Mouse (Mus musculus) WW6 (cell line): ENCODE measurements around the gene Cryaa.
"Not testable (repeated sequence)": the region's sequence is repeated elsewhere in the genome, so short reads cannot be mapped to it uniquely, and the experiment has no call there.

Experiments used
- DNase-seq: peaks from one replicate; pipeline ENCODE4 v3.0.0-alpha.2; 2013; ENCODE audit warnings: low read depth, low spot score

Cryaa gene

DNA sequence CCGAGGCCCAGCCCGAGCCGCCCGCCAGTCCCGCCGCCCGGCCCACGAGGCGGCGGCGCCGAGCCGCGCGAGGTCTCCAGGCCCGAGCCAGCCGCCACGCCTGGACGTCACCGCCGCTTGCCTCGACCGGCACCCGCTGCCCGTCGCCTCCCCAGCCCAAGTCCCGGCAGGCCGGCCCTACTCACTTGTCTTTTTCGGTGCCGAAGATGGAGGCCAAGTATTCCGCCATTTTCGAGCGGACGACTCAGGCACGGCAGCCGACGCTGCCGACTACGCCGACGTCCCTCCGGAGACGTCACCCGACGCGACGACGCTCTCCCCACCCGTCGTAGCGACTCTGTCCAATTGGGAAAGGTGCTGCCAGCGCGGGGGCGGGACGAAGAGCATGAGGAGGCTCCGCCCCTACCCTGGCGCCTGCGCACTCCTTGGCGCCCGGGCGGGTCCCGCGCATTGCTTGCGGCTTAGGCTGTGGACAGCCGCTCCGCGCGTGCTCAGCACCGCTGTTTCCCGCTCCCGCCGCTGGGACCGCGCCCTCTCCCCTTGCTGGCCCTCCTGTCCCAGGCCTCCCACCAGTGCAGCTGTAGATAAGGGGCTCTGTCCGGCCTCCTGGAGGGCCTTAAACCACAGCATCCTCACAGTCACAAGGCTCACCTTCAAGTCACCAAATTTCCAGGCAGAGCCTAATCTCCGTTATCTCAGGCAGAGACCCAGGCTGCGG is 19.0 kb upstream of the Cryaa start, which contains the start of gene U2af1:
U2af1 (minus strand) TSS at position 425 of the 718 bp plus-strand sequence.
- DNase-seq: peak; percentile 97

DNA sequence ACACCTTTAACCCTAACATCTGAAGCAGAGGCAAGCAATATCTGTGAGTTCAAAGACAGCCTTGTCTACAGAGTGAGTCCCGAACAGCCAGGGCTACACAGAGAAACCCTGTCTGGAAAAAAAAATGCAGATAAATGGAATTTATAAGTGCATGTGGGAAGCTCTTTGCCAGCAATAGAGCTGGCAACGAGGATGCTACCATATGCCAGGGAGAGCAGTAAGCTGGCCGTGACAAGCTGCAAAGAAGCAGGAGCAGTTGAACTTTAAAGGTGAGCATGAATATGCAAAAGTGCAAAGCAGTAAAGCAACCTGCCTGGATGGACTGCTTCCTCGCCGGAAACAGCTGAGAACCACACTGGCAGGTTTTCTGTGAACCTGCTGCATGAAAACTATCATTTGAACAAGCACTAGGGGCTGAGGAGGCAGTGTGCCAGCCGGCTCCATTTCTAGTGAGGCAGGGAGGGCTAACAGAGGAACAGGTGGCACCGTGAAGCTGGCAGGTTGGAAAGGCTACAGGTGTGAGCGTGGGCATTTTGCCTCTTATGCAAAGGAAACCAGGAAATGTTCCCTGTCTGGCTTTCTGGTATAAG is 16.9 kb upstream of the Cryaa start:
- no peak for DNase-seq

DNA sequence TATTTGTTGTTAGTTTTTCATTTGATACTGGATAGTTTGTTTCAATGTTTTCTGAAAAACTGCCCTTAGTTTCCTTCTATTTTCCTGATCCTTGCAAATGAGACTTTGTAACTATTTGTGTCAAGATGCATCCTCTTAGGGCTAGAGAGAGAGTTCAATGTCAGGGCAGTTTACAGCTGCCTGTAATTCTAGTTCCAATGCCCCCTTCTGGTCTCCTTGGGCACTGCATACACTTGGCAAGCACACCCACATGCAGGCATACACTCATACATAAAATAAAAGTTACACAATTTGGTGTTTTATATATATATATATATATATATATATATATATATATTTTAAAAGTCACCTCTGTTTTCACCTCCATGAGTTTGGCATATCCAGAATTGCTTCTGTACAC is 14.8 kb upstream of the Cryaa start:
- no peak for DNase-seq

DNA sequence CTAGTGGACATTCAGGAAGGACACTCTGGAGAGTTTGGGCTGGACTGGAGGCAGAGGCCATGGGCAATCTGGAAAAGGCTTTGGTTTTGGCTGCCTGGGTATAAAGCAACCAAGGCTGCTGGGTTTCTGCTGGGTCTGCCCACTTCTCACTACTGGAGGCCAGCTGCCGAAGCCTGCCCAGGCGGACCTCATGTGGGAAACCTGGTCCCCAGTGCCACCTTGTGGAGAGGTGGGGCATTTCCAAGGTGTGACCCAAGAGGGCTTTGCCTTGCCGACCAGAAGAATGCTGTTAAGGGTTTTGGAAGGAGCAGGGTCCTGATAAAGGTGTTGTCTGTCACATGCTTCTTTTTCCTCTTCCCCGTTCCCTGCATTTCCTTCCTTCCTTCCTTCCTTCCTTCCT is 12.8 kb upstream of the Cryaa start:
- no peak for DNase-seq

DNA sequence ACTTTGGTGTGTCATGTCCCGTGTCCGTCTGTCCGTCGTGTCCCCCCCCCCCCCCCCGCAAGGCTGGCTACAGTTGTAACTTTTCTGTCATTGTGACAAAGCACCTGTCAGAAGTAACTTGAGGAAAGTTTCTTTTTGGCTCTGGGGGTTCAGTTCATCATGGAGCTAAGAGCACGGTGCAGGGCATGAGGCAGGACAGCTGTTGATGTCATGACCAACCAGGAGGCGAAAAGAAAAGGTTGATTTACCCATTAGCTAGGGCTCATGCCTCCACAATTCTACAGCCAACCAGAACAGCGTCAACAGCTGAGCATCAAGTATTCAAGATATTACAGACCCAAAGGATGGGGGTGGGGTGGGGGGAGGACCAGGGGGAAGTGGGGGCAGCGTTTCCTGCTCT is 9.3 kb upstream of the Cryaa start:
- DNase-seq: no peak

DNA sequence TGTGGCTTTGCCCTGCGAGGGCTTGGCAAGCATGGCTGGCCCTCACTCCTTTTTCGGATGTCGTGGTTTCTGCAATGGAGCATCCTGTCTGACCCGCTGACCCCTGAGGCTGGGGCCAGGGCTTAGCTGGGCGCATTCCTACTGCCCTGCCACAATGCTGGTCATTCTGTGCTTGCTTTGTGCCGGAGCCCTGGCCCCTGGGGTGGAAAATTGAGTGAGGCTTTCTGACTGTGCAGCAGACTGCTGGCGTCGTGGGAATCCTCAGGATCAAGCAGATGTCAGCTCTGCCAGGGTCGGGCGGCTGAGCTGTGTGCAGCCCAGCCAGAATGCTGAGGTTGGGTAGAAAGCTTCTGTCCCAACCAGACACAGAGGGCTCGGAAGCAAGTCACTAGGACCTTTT is 7.4 kb upstream of the Cryaa start:
- DNase-seq: no peak

DNA sequence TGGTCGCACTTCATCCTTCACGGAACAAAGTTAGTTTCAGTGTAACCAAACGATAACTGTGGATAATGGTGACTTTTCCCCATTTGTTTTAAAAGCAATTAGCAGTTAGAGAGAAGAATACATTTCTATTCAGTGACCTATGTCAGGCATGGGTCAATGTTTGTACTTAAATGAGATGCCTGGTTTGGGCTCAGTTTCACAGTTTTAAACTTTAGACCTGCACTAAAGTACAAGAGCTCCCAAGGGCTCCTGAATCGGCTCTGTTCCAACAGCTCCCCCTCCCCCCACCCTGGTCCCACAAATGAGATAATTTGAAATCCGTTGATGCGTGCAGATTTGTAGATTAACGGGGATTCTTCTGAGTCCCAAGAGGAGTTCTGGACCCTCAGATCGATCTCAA is 5.9 kb upstream of the Cryaa start:
- DNase-seq: no peak

DNA sequence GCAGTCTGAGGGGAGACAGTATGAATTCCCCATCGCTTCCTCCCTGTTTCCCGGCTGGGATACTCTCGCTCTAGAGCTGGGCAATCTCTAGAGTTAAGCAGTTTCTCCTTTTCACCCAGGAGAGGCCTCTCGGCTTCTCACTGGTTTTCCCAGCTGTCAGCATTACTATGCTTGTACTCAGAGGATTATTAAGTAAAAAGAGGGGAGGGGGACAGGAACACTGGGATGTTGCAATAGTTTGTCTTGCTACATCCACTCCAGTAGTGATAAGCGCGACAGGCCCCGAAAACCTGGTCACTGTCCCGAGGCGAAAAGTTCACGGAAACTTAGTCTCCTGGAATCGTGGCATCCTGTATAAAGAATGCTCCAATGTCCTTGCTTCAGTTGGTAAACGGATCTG is 5.3 kb upstream of the Cryaa start:
- DNase-seq: no peak

DNA sequence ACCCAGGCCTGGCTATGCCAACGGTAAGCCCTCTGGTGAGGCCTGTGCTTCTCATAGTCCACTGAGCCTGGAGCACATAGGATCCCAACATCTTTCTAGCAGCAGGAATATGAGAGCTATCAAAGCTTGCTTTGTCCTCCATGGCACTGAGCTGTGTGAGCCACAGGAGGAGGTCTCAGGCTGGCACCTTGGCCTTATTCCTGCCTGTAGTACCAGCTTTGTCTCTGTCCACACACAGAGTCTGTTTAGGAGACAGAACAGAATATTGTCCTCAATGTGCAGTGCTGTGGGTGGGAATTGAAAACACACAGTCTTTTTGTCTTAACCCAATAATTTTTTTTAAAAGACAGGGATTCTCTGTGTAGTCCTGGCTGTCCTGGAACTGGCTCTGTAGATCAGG is 3.2 kb upstream of the Cryaa start:
- DNase-seq: no peak

DNA sequence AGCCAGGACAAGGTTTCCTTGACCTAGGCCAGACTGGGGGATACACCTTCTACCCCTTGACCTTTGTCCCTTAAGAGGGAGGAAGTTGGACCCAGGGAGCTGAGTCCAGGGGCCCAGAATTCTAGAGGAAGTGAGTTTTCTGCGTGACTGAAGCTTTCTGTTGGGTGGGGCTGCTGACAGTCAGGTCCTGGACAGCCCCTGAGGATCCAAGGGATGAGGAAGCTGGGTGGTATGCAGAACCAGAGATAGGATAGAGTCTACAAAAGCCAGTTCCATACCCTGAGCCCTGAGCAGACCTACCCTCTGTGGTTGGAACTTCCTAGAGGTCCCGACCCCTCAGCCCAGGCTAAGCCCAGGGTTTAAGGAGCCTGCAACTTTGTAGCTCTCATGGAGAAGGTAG is 2.8 kb downstream of the Cryaa start:
- DNase-seq: no peak

DNA sequence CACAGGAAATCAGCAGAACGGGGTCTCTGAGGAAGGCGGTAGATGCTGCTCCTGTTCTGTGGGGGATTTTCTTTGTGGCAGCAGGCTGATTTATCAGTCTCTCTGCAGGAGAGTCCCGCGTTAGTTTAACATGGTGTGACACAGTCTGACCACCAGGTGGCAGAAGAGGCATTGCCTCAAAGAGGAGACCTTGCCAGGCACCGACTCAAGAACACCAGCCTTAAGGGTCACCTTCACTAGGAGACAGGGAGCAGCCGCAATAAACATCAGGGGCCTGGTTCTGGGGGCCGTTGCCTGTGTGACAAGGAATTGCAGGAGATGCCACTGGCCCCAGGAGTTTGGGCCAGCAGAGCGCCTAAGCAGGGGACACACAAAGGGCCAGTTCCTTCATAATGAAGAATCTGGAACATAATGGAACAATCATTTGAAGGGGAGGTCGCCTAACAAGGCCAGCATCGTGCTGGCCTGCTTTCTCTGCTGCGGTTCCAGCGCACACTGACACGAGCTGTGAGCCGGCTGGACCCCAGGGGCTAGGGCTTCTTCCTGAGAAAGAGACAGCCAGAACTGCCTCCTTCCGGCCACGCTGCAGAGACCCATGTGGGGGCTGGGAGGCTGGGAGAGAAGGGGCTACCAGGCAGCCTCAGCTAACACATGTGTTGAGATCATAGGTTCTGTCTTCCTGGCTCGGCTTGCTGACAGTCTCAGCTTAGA is 8.1 kb downstream of the Cryaa start:
- DNase-seq: peak; percentile 77

DNA sequence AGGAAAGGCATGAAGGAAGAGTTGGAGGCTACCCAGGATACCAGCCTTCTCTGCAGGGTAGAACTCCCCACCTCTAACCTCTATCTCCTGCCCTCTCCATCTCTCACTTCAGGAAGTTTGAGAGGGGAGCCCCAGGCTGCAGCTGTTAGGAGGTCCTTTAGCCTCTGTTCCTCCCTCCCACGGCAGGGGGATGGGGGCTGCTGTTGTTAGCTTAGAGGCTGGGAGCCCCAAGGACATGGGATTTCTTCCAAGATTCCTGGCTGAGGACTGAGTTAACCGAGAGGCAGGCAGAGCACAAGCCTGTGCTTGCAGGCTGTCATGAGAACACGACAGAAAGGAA is 8.6 kb downstream of the Cryaa start:
- DNase-seq: no peak

DNA sequence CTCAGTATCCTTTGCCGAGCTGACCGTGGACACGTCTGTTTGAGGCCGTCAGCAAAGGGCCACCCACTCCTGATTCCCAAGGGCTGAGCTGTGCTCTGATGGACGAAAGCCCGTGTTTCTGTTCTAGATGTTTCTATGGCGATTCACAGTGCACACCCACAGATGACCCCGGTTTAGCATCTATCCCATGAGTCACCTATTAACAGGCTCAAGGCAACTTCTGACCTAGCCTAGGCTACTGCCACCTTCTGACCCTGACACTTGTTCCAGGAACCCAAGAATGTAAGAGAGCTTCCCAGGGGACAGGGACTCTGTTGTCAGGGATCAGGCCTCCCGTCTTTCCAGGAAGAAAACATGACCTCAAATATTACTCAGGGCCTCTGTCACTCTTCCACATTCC is 10.5 kb downstream of the Cryaa start:
- DNase-seq: no peak

DNA sequence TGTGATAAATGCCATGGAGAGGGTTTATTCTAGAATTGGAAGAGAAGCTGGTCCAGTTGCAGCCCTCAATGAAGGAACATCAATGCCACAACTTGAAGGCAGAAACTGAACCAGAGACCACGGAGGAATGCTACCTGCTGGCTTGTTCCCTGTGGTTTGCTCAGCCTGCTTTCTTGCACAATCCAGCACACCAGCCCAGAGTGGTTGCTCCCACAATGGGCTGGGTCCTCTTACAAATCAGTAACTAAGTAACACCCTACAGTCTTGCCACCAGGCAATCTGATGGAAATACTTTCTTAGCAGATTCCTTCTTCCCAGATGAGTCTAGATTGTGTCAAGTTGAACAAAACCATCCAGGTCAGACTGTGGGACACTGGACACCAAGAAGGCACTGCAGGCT is 12.0 kb downstream of the Cryaa start:
- no peak for DNase-seq

DNA sequence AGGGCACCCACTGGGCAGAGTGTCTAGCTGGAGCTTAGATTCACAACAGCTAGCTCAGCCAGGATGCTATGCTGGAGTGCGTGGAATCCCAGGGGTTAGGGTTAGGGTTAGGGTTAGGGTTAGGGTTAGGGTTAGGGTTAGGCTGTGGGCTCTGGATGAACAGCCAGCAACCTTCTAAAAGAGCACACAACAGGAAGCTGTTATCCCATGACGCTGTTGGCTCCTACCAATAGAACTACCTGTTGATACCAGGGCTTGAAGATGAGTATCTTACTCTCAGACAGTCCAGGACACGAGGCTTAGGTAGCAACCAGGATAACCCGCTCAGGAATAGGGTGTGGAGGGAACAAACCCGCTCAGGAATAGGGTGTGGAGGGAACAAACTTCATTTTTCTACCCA is 15.3 kb downstream of the Cryaa start:
- DNase-seq: no peak

DNA sequence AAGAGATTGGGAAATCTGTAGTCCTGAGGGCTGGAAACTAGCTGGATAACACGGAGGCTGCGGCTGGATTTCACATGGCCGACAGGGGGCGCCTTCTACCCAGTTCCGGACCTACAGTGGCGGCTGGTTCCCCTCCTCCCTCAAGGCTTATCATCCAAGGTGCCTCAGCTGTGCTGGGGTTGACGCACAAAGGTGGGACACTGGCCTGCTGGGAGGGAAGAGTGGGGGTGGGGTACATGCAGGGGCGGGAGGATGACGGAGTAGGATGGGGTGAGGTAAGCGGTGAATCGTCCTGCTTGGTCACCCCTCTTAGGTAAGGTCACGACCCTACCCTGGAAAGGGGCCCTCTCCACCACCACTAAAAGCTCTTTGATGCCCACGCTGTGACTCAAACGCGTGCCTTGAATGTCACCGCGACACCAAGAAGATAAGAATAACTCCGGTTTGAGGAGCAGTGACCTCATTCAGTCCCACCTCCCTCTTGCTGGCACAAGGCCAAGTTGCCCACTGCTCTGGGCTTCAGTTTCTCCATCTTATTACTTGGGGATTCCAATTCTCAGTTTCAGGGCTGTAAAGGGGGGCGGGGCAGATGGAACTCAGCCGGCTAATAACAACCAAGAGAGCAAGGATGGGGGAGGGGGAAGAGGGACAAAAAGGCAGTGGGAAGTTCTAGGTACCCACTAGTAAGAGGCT is 15.9 kb downstream of the Cryaa start:
- DNase-seq: peak; percentile 31

DNA sequence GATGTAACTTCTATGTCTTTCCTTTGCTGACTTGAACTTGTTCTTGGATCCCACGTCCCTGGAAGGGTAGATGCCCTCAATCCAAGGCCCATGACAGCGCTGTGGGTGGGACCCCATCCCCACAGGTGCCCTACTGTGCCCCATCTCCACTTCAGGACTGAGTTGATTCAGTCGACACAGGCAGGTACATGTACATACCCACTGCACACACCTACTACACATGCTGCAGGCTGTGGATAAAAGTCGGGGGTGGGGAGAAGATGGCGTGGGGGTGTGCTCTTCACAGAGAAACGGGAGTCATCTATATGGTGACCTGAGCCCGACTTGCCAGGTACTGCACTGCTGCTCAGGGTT is 16.4 kb downstream of the Cryaa start:
- no peak for DNase-seq

DNA sequence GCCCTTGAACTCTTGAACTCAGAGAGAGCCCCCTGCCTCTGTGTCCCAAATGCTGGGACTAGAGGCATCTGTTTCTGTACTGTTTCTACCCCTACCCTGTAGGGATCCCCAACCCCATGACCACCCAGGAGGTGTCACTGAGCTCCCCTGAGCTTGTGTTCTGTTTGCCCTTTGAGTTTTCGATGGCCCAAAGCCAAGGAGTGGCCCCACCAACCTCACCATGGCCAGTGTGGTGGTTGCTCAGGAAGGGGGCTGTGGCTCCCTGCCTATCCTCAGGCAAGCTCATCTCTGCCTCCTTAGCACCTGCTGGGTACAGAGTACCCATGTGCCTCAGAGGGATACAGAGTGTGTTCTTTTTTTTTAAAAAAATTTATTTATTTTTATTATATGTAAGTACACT is 17.3 kb downstream of the Cryaa start:
- no peak for DNase-seq

DNA sequence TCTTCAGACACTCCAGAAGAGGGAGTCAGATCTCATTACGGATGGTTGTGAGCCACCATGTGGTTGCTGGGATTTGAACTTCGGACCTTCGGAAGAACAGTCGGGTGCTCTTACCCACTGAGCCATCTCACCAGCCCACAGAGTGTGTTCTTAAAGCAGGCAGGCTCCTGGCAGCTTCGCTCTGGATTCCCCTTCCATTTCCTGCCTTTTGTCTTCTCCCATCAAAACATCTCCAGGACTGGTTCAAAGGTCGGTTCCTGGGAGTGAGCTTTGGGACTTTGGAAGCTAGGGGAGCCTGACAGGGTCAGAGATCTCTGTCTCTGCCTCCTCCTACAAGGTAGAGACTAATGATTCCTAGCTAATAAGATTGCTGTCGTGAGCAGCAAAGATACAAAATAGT is 17.7 kb downstream of the Cryaa start:
- not testable (repeated sequence) for DNase-seq

DNA sequence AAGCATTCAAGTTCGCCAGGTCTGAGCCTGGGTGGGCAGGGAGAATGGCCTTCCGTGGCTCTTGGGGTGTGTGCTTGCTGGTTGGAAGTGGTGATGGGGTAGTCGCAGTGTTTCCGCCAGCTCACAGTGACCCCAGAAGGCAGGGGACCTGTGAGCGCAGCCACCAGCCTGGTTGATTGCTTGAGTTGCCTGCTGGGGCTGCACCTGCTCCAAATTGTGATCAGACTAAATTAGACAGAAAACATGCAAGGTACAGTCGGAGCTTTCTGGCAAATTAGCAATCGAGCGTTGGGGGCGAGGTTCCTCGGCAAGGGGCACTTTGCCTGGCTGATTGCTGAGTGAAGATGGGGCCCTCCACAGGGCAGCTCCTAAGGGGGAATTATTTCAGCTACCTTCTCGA is 20.7 kb downstream of the Cryaa start:
- DNase-seq: no peak

DNA sequence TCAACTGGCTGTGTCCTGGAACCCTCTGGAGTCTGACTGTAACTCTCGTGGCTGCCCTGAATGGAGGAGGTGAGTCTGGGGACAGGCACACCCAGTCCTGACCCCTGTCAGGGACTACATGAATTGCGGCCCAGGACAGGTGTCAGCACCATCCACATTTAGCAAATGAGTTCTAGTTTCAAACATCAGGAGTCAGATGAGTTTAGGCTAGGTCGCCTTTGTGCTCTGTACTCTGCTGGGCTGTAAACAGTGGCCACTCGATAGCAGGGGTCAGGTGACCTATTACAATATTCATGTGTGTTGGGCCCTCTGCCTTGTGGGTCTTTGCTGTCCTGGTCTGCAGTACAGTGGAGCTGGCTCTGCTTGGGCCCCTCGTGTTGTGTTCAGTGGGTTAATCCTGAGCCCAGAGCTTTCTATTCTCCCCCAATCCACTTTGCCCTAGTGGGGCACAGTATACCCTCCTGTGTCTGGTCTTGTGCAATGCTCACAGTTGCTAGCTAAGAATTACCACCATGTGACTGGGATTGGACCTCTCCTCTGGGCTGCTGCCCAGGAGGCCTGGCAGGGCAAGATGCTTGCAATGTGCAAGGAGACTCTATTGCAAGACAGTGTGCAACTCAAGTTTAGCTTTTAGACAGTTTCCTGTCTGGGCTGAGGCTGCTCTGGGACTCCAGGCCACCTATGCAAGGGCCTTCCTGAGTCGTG is 25.8 kb downstream of the Cryaa start:
- no peak for DNase-seq
